Mouse (Mus musculus) spleen, adult 18-20 months (tissue): ENCODE results near the gene Tmeff1.

Experiments
- DNase-seq, 2 experiments: peaks; one replicate each; pipeline ENCODE4 v3.0.0; 2022; ENCODE audit warnings: mixed read lengths in 2 of 2

The Tmeff1 gene

GRCm38 (mm10) chr4:48576361-48576760, 8.6 kb upstream of the Tmeff1 start:
- no peak for DNase-seq

- DNase-seq = no peak
Observed at GRCm38 (mm10) chr4:48577831-48578230, 7.1 kb upstream of the Tmeff1 start.

DNA sequence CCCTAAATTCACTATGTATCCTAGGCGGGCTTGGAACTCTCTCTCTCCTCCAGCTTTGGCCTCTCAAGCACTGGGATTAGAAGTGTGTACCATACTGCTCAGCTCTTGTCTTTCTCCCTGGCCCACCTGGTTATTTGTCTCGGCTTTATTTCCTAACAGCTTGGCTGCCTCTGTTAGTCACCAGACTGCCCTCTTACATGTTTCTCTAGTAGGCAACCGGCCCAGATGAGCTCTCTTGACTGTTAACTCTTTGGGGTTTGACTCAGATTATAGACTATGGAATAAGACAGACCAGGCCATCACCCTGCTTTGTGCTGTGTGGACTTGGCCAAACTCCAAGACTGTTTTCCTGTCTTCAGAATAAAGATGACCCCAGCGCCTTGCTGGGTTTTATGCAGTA, 6.6 kb upstream of the Tmeff1 start:
- no peak for DNase-seq

- DNase-seq = no peak
Observed at GRCm38 (mm10) chr4:48579475-48580110, 5.4 kb upstream of the Tmeff1 start.

GRCm38 (mm10) chr4:48581201-48581600, 3.8 kb upstream of the Tmeff1 start:
- no peak for DNase-seq

GRCm38 (mm10) chr4:48581993-48582392, 3.0 kb upstream of the Tmeff1 start:
- DNase-seq = no peak

DNA sequence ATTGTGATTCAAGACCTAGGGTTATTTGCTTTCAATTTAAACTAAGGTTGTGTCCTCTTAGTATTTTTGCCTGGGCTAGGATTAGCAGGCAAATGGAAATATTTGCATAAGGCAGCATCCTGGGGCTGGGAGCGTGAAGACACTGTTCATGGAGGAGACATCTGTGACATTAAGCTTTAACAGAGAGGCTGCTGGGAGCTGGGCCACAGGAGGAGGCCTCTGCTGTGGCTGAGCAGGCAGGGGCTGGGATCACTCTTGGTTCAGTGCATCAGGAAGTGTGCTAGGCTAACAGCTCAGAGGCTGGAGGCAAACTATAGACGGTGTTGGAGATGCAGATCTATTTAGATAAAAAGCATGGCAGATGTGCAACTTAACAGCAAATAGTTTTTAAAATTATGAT, 2.0 kb upstream of the Tmeff1 start:
- no peak for DNase-seq

DNA sequence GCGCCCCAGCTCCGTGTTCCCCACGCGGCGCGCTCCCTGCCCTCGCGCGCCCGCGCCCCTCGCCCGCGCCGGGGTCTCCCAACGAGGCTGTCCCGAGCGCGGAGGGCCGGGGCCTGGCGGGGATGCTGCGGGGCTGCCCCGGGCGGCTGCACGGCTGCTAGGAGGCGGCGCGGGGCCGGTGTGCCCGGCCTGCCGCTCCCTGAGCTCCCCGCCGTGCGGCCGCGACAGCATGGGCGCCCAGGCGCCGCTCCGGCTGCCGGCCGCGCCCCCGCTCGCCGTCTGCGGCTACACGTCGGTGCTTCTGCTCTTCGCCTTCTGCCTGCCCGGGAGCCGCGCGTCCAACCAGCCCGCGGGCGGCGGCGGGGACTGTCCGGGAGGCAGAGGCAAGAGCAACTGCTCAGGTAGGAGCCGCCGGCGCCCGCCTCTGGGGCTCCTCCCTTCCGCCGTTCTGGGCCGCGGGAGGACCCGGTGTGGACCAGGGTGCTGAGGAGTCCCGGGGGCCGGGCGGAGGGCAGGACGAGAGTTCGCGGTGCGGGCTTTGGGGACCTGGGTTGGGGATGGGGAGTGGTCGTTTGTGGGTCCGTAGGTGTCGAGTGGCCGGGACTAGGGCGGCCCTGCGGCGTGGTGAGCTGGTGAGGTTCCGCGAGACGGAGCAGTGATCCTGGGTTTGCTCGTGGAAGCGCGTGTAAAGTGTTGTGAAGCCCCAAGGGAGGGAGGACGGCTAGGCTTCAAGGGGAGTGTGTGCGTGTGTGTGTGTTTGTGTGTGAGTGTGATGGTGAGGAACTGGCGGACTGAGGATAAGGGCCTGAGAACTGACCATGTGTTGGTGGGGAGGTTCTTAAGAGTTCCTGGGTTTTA, 496 bp downstream of the Tmeff1 start:
- peak; percentile 27 to 39 for DNase-seq

- DNase-seq = peak in 1 of 2 experiments; percentile 7
Observed at GRCm38 (mm10) chr4:48586099-48586821, 1.3 kb downstream of the Tmeff1 start.

GRCm38 (mm10) chr4:48587526-48587925, 2.6 kb downstream of the Tmeff1 start:
- peak in 1 of 2 experiments; percentile 5 for DNase-seq

GRCm38 (mm10) chr4:48588576-48588975, 3.6 kb downstream of the Tmeff1 start:
- no peak for DNase-seq

- DNase-seq = no peak
Observed at GRCm38 (mm10) chr4:48590862-48591261, 5.9 kb downstream of the Tmeff1 start.

DNA sequence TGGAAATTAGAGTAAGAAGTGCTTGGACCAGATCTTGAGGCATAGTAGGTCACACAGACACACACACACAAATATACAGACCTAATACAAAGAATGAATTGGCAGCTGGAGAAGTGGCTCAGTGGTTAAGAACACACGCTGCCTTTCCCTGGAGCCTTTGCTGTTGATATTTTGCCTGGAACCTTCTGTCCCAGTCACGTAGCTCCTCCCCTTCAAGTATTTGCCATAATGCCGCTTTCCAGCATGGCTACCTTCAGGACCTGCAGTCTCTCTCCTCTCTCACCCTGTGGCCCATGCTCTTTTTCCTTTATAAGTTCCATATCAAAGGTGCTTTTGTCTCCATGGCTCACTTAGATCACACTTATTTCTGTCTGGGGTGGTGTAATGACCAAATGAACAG, 6.4 kb downstream of the Tmeff1 start:
- DNase-seq = no peak

DNA sequence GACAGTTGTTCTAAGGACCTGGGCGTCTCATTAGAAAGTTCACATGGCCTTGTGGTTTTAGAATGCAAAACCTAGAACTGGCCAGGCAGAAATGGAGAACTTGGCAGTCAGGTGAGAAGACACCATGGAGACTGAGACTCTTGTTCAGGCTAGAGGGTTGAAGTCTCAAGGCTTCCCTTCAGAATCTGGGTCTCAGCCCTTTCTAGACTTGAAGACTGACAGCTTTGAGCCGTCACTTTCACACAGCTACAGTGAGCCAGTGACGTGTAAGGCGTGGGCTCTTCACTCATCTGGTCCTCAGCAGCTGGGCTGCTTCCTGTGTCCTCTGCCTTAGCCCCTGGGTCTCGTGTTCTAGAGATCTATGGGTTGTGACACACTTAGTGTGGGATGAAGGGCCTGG, 7.4 kb downstream of the Tmeff1 start:
- peak in 1 of 2 experiments; percentile 14 for DNase-seq

DNA sequence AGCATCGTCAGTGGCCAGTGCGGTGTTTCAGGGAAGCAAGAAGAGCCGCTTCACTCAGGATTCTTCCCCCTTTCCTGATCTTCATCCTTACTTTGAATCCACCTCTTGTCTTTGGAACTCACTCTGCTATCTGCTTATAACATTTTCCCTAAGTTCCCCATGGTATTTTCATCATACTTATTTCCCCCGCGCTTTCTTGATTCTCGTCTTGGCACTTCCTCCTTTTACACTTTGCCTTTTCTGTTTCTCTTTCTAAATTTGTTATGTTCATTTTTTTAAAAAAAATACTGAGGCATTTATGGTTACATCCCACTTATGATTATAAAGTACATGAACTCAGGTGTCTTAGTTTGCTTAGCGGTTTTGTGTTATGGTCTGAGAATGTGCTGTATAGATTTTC, 7.9 kb downstream of the Tmeff1 start:
- no peak for DNase-seq

GRCm38 (mm10) chr4:48596111-48596510, 11.1 kb downstream of the Tmeff1 start:
- DNase-seq = no peak

- no peak for DNase-seq
Observed at GRCm38 (mm10) chr4:48605650-48606049, 20.7 kb downstream of the Tmeff1 start.

- no peak for DNase-seq
Observed at GRCm38 (mm10) chr4:48609485-48609884, 24.5 kb downstream of the Tmeff1 start.

- no peak for DNase-seq
Observed at GRCm38 (mm10) chr4:48610251-48610650, 25.3 kb downstream of the Tmeff1 start.

DNA sequence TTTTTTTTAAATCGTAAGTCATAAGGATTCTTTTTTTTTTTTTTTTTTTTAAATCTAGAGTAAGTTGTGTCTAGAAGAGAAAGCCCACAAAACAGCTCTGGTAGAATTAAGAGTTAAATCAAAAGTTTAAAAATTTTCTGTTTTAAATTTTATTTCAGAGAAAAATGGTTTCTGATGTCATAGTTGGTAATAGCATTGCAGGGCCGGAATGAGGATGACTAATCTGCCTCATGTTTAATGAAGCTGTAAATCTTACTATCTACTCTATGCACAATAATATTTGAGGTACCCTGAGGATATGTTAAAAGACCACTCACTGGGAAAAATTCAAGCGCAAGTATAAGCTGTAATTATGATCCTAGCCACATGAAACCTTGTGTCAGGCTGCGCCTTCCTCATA, 30.5 kb downstream of the Tmeff1 start:
- DNase-seq = no peak

GRCm38 (mm10) chr4:48617201-48617600, 32.2 kb downstream of the Tmeff1 start:
- no peak for DNase-seq

DNA sequence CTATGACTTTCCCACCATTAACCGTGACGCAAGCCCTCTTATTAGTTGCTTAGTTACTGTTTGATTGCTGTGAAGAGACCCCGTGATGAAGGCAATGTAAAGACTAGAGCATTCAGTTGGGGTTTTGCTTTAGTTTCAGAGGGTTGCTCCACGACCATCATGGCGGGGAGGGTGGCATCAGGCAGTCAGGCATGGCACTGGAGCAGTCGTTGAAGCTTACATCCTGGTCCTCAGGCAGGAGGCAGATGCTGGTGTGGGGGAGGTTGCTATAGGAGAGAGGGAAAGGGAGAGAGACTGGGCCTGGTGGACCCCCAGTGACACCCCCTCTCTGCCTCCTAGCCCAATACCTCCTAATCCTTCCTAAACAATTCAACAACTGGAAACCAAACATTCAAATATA, 35.1 kb downstream of the Tmeff1 start:
- no peak for DNase-seq

- no peak for DNase-seq
Observed at GRCm38 (mm10) chr4:48622246-48622645, 37.3 kb downstream of the Tmeff1 start.

GRCm38 (mm10) chr4:48622946-48623345, 38.0 kb downstream of the Tmeff1 start:
- DNase-seq = no peak
